Mouse (Mus musculus) kidney, adult 2 months (tissue): ENCODE measurements around the gene Mrln. TPM values are rescaled to one million over a fixed set of nuclear protein-coding genes. Genes with fewer than 3 reads are reported as not detected.
"Not testable (repeated sequence)": the region's sequence is repeated elsewhere in the genome, so short reads cannot be mapped to it uniquely, and the experiment has no call there.

ENCODE experiments used
- DNase-seq: peaks from one replicate; pipeline ENCODE4 v3.0.0; 2021
- H3K27ac ChIP-seq: fragments of 200-500 bp; 2 replicates; pipeline ENCODE4 v1.5.1; 2012; ENCODE audit warnings: low read depth, low read length, control low read depth, inconsistent platforms; ENCODE audit not compliant: insufficient read depth
- H3K27me3 ChIP-seq: fragments of 200-500 bp; replicated peaks from 2 replicates; pipeline ENCODE4 v1.6.1; 2012; ENCODE audit warnings: mild to moderate bottlenecking, moderate library complexity, low read length, inconsistent platforms; ENCODE audit not compliant: control insufficient read depth, insufficient read depth
- H3K36me3 ChIP-seq: fragments of 200-500 bp; 2 replicates; pipeline ENCODE4 v1.6.1; 2012; ENCODE audit warnings: mild to moderate bottlenecking, moderate library complexity, low read length, inconsistent platforms; ENCODE audit not compliant: control insufficient read depth, insufficient read depth
- H3K4me1 ChIP-seq: fragments of 200-500 bp; 2 replicates; pipeline ENCODE4 v1.6.1; 2011; ENCODE audit warnings: low read length; ENCODE audit not compliant: control insufficient read depth, insufficient read depth
- H3K4me3 ChIP-seq: fragments of 200-500 bp; 2 replicates; pipeline ENCODE4 v1.5.1; 2011; ENCODE audit warnings: mild to moderate bottlenecking, low read depth, low read length, control low read depth; ENCODE audit not compliant: insufficient read depth
- CTCF ChIP-seq: fragments of 200-500 bp; conservative IDR thresholded peaks from 2 replicates; pipeline ENCODE4 v1.5.1; 2011; ENCODE audit warnings: low read depth, mild to moderate bottlenecking, control low read depth, low read length, moderate library complexity, mixed read lengths; ENCODE audit not compliant: insufficient read depth, insufficient read length
- POLR2A ChIP-seq: fragments of 200-500 bp; IDR thresholded peaks from one replicate; pipeline ENCODE4 v1.6.1; 2011; ENCODE audit warnings: low read depth, low read length, control low read depth
- WGBS: fragments of 180-500 bp; shearing (Covaris S2); methylation state at CpG from one replicate; pipeline ENCODE4 v1.1.7; 2018; 5-methylcytosine and 5-hydroxymethylcytosine counted together
- polyA plus RNA-seq: library from polyadenylated mRNA; depleted of rRNA; stranded (reverse); fragments of >200 nt; gene quantifications from 2 replicates; pipeline ENCODE4 v1.2.3, GENCODE M21; 2012

Gene Mrln
- polyA plus RNA-seq, 1 experiment = 2.5 TPM

DNA sequence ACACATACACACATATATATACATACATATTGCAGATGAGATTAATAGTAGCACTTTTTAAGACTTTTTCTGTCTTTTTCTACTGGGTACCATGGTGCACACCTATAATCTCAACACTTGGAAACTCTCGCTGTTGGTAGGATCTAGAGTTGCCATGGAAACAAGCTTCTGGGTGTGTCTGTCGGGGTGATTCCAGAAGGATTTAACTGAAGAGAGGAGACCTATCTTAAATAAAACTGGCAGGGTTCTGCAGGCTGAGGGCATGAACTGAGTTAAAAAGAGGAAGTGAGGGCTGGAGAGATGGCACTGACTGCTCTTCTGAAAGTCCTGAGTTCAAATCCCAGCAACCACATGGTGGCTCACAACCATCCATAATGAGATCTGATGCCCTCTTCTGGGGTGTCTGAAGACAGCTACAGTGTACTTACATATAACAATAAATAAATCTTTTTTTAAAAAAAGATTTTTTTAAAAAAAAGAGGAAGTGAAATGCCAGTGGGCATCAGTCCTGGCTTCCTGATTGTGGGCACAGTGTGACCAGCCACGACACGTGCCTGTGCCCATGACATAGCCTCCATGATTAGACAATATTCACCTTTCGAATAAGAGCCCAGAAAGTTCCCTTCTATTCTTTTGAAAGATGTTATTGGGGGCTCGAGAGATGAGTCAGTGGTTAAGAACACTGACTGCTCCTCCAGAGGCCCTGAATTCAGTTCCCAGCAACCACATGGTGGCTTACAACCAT, 4.8 kb upstream of the Mrln start:
- Histone ChIP-seq H3K27me3 (no peaks in the 10 kb centered on the region), H3K4me3 (no peak overlapping the region), H3K4me1 (peaks cover 9% of the 10 kb centered on the region; the same call in 1 of the 2 replicates), H3K27ac (no peak overlapping the region), H3K36me3 (no peaks in the 10 kb centered on the region)
- 89% methylated on average over 6 of the region's 6 CpGs for WGBS
- DNase-seq = no peak
- no peak for TF ChIP-seq POLR2A
- TF ChIP-seq CTCF = no peak

DNA sequence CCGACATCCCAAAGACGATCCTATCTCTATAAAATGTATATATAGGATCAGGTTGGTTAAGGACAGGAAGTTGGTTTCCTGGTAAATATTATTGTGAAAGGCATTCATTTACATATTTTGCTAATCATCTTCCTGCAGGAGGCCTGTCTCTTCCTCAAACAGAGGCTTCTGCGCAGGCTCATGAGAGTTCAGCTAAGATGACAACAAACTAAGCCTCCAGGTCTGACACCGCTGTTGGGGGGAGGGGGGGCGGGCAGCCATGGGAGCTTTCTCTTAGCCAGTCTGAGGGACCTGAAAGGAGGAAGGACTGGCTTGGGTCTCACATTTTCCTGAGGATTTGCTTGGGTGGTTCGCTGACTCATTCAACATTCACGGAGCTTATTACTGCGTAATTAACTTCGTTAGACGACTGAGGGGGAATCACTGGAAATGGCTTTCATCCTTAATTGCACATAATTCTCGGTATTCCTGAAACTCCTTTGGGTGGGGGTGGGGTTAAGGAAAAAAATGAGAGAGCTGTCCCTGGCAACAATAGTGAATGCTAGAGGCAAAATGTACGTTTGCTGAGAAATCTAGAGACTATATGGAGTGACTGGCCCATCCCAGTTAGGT, 3.5 kb upstream of the Mrln start:
- Histone ChIP-seq H3K4me3 (no peak overlapping the region), H3K36me3 (no peaks in the 10 kb centered on the region), H3K4me1 (peaks cover 8% of the 10 kb centered on the region; the same call in 1 of the 2 replicates), H3K27me3 (no peaks in the 10 kb centered on the region), H3K27ac (no peak overlapping the region)
- TF ChIP-seq POLR2A (no peak), CTCF (no peak)
- DNase-seq = no peak
- WGBS = 52% methylated on average over 12 of the region's 12 CpGs

DNA sequence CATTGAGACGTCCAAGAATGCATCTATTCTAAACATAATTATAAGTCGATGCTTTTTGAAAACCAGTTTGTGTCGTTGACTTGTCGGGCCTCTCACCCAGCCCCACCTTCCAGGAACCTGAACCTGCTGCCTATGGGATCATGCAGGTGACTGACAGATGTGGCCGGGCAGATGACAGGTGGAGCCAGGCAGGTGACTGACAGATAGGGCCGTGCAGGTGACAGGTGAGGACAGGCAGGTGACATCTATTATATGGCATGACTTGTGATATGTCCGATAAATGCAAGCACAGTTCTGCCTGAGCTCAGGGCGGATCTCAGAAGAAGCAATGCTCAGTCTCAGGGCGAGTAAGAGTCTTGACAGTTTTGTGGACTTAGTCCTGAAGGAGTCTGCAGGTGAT, 6.8 kb downstream of the Mrln start:
- Histone ChIP-seq H3K4me1 (no peaks in the 10 kb centered on the region), H3K27ac (no peak overlapping the region), H3K4me3 (no peak overlapping the region), H3K27me3 (no peaks in the 10 kb centered on the region), H3K36me3 (no peaks in the 10 kb centered on the region)
- DNase-seq = no peak
- TF ChIP-seq POLR2A (no peak), CTCF (no peak)
- WGBS = 85% methylated on average over 9 of the region's 9 CpGs

DNA sequence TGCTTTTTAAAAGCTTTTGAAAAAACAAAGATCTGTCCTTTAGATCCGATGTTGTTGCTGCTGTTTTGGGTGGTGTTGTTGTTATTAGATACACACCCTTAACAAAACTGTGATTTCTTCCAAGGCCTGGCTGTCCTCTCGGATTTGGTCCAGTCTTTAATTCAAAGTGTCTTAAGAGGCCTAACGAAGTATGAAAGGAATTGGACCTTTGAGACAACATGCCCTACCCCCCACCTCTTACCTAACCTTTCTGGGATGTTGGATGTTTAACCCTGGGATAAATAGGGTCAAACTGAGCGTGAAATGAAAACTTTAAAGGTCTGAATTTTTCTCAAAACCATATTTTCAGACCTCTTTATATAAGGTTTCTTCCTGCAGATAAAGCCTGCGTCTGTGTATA, 16.5 kb downstream of the Mrln start:
- TF ChIP-seq POLR2A = no peak
- TF ChIP-seq CTCF = no peak
- Histone ChIP-seq H3K36me3 (no peaks in the 10 kb centered on the region), H3K4me3 (no peak overlapping the region), H3K27me3 (no peaks in the 10 kb centered on the region), H3K4me1 (peaks cover 27% of the 10 kb centered on the region), H3K27ac (peak overlapping the region; percentile 95)
- DNase-seq = peak; percentile 90
- WGBS = 35% methylated on average over 5 of the region's 5 CpGs

DNA sequence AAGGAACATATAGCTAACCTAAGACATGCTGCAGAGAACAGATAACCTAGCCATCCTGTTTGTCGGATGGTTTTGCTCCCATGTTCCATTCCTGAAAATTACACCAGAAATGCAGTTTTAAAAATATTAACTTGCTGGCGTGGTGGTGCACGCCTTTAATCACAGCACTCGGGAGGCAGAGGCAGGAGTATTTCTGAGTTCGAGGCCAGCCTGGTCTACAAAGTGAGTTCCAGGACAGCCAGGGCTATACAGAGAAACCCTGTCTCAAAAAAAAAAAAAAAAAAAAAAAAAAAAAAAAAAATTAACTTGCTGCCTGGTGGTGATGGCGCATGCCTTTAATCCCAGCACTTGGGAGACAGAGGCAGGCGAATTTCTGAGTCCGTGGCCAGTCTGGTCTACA, 17.8 kb downstream of the Mrln start:
- DNase-seq, H3K27me3 ChIP-seq: not testable (repeated sequence)
- 84% methylated on average over 8 of the region's 8 CpGs for WGBS

DNA sequence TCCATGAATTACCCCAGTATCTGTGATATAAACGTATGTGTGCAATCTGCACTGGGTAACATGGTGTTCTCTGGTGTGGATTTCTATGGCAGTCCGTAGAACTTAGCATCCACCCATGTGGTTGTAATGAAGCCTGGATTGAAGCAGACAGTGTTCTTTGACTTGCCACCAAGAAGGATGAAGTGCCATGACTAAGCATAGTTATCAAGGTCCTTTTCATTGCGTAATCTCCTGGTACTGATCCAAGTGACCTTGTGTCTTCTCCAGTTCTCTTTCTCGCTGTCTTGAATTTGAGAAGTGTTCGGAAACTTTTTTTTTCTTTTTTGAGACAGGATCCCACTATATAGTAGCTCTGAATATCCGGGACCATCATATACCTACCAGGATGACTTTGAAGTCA, 20.1 kb downstream of the Mrln start:
- TF ChIP-seq CTCF (no peak), POLR2A (no peak)
- H3K27ac ChIP-seq = peak overlapping the region; percentile 87
- 64% methylated on average over 6 of the region's 6 CpGs for WGBS
- H3K4me1 ChIP-seq = peaks cover 31% of the 10 kb centered on the region
- H3K36me3 ChIP-seq = no peaks in the 10 kb centered on the region
- H3K27me3 ChIP-seq = no peaks in the 10 kb centered on the region
- DNase-seq = peak; percentile 93
- H3K4me3 ChIP-seq = no peak overlapping the region

More for the DNA sequence above, 17.8 kb downstream of the Mrln start:
- peaks cover 31% of the 10 kb centered on the region for H3K4me1 ChIP-seq
- H3K27ac ChIP-seq, H3K4me3 ChIP-seq, H3K36me3 ChIP-seq: not testable (repeated sequence)

DNA sequence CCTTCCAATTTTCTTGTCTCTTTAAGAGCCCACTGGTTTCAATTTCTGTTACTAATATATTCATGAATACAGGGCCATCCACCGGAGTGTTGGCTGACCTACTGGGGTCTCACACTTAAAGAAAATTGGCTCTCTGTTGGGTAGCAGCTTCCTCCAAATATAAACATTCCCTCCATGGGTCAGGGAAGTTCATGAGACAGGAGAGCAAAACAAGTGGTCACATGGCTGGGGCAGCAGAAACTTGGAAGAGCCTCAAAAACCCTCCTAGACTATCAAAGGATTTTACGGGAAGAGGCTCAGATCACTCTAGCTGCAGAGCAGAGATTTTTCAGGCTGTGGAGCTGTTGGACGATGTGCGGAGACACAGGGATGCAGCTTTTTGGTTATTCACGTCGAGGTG, 21.3 kb downstream of the Mrln start:
- DNase-seq = peak; percentile 61
- Histone ChIP-seq H3K4me1 (peaks cover 25% of the 10 kb centered on the region), H3K27me3 (no peaks in the 10 kb centered on the region), H3K27ac (peak overlapping the region; percentile 67; the same call in 1 of the 2 replicates), H3K36me3 (no peaks in the 10 kb centered on the region), H3K4me3 (no peak overlapping the region)
- TF ChIP-seq POLR2A (no peak), CTCF (no peak)
- WGBS = 37% methylated on average over 6 of the region's 6 CpGs
